Mouse (Mus musculus) cortical plate, adult 2 months (tissue): Measurements from ENCODE around the gene Fam222a. TPM values are rescaled to one million over a fixed set of nuclear protein-coding genes. Genes with fewer than 3 reads are reported as not detected.

ENCODE experiments used
- H3K27ac ChIP-seq: fragments of 200-500 bp; 2 replicates; pipeline ENCODE4 v1.5.1; 2012; ENCODE audit warnings: low read length, control low read depth, inconsistent platforms; ENCODE audit not compliant: insufficient read depth
- H3K4me1 ChIP-seq: fragments of 200-500 bp; 2 replicates; pipeline ENCODE4 v1.6.1; 2011; ENCODE audit warnings: low read length; ENCODE audit not compliant: control insufficient read depth, insufficient read depth
- H3K4me3 ChIP-seq: fragments of 200-500 bp; 2 replicates; pipeline ENCODE4 v1.5.1; 2011; ENCODE audit warnings: mild to moderate bottlenecking, low read length, control low read depth; ENCODE audit not compliant: insufficient read depth
- CTCF ChIP-seq: fragments of 200-500 bp; IDR thresholded peaks from 2 replicates; pipeline ENCODE4 v1.5.1; 2011; ENCODE audit warnings: mild to moderate bottlenecking, control low read depth, low read length; ENCODE audit not compliant: insufficient read depth; ENCODE audit errors: extremely low read depth
- POLR2A ChIP-seq: fragments of 200-500 bp; IDR thresholded peaks from 2 replicates; pipeline ENCODE4 v1.6.1; 2011; ENCODE audit warnings: mild to moderate bottlenecking, low read length, control low read depth; ENCODE audit not compliant: insufficient read depth; ENCODE audit errors: extremely low read depth
- polyA plus RNA-seq: library from polyadenylated mRNA; depleted of rRNA; stranded (reverse); fragments of >200 nt; gene quantifications from 2 replicates; pipeline ENCODE4 v1.2.3, GENCODE M21; 2012

The Fam222a gene
- polyA plus RNA-seq, 1 experiment: 7.3 TPM

GRCm38 (mm10) chr5:114555424-114555823, 12.4 kb upstream of the Fam222a start:
- no peak for TF ChIP-seq POLR2A
- no peak for TF ChIP-seq CTCF
- Histone ChIP-seq H3K4me3 (no peak overlapping the region), H3K4me1 (no peaks in the 10 kb centered on the region)

GRCm38 (mm10) chr5:114556109-114556508, 11.7 kb upstream of the Fam222a start:
- no peak overlapping the region for H3K4me3 ChIP-seq
- TF ChIP-seq CTCF: no peak
- TF ChIP-seq POLR2A: no peak
- H3K27ac ChIP-seq: no peak overlapping the region
- no peaks in the 10 kb centered on the region for H3K4me1 ChIP-seq

More at GRCm38 (mm10) chr5:114555424-114555823, 12.4 kb upstream of the Fam222a start:
- no peak overlapping the region for H3K27ac ChIP-seq

- Histone ChIP-seq H3K4me3 (no peak overlapping the region), H3K4me1 (no peaks in the 10 kb centered on the region), H3K27ac (no peak overlapping the region)
- TF ChIP-seq CTCF (no peak), POLR2A (no peak)
Measured at GRCm38 (mm10) chr5:114557765-114558731, 9.8 kb upstream of the Fam222a start.

GRCm38 (mm10) chr5:114560533-114560936, 7.3 kb upstream of the Fam222a start:
- no peaks in the 10 kb centered on the region for H3K4me1 ChIP-seq
- no peak overlapping the region for H3K4me3 ChIP-seq
- no peak overlapping the region for H3K27ac ChIP-seq
- TF ChIP-seq POLR2A (no peak), CTCF (no peak)

- no peak overlapping the region for H3K27ac ChIP-seq
- H3K4me1 ChIP-seq: no peaks in the 10 kb centered on the region
- TF ChIP-seq CTCF (no peak), POLR2A (no peak)
- H3K4me3 ChIP-seq: no peak overlapping the region
Measured at GRCm38 (mm10) chr5:114560965-114561364, 6.9 kb upstream of the Fam222a start.

- TF ChIP-seq POLR2A (no peak), CTCF (no peak)
- Histone ChIP-seq H3K4me3 (no peak overlapping the region), H3K4me1 (0 out of 2 replicates have a peak, but pooled peaks cover 3% of the 10 kb centered on the region), H3K27ac (no peak overlapping the region)
Measured at GRCm38 (mm10) chr5:114563994-114564393, 3.8 kb upstream of the Fam222a start.

- Histone ChIP-seq H3K4me1 (peaks cover 5% of the 10 kb centered on the region), H3K4me3 (no peak overlapping the region), H3K27ac (no peak overlapping the region)
- TF ChIP-seq CTCF (no peak), POLR2A (no peak)
Measured at GRCm38 (mm10) chr5:114565305-114565704, 2.5 kb upstream of the Fam222a start.

- TF ChIP-seq POLR2A: no peak
- no peak for TF ChIP-seq CTCF
- Histone ChIP-seq H3K4me3 (no peak overlapping the region), H3K4me1 (peaks cover 5% of the 10 kb centered on the region), H3K27ac (no peak overlapping the region)
Measured at GRCm38 (mm10) chr5:114565751-114566150, 2.1 kb upstream of the Fam222a start.

GRCm38 (mm10) chr5:114566461-114566860, 1.4 kb upstream of the Fam222a start:
- no peak overlapping the region for H3K27ac ChIP-seq
- H3K4me1 ChIP-seq: peaks cover 7% of the 10 kb centered on the region
- TF ChIP-seq CTCF: no peak
- TF ChIP-seq POLR2A: no peak
- H3K4me3 ChIP-seq: no peak overlapping the region

- peaks cover 7% of the 10 kb centered on the region for H3K4me1 ChIP-seq
- TF ChIP-seq CTCF: no peak
- peak; percentile 87 for TF ChIP-seq POLR2A
- no peak overlapping the region for H3K27ac ChIP-seq
- H3K4me3 ChIP-seq: peak overlapping the region; percentile 92
Measured at GRCm38 (mm10) chr5:114567075-114567517, 720 bp upstream of the Fam222a start.
